Mouse (Mus musculus): Measurements from ENCODE around the gene Rbm8a2. TPM values are rescaled to one million over a fixed set of nuclear protein-coding genes. Genes with fewer than 3 reads are reported as not detected.

The Rbm8a2 gene
- polyA plus RNA-seq, 1 experiment from 2014 or later = 0.54 TPM

DNA sequence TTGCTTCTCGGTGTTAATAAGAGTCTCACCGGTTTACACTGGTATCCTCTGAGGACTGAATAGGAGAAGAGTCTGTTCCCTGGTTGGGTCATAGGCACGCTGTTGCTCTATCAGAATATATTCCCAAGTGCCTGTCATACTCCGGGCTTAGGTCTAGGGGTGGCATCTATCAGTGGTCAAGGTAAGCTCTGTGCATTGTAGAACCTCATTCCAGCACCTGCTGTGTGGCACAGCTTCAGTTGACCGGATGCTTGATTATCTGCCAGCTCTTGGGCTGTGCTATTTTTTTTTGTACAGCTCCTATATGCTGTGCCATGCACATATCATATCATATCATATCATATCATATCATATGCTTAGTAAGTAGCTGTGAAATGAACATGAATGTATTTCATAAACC, 9.5 kb upstream of the Rbm8a2 start:
- Histone ChIP-seq H3K9ac (no peak overlapping the region), H3K4me2 (no peak overlapping the region), H3K36me3 (ENCODE audit: poor library complexity, severe bottlenecking) (no peaks in the 10 kb centered on the region), H3K9me3 (replicated peaks) (no peaks in the 10 kb centered on the region; the same call in 1 of the 2 replicates), H3K27me3 (no peaks in the 10 kb centered on the region), H3K4me3 (no peak overlapping the region), H3K4me1 (no peaks in the 10 kb centered on the region), H3K27ac (no peak overlapping the region)
- 93% methylated on average over 5 of the region's 5 CpGs for WGBS
- ATAC-seq = no peak

- H3K9ac ChIP-seq = no peak overlapping the region
- no peak for ATAC-seq
- no peaks in the 10 kb centered on the region for H3K4me1 ChIP-seq
- WGBS = 51% methylated on average over 5 of the region's 5 CpGs
- H3K27ac ChIP-seq = no peak overlapping the region
- no peak overlapping the region for H3K4me3 ChIP-seq
- H3K27me3 ChIP-seq = no peaks in the 10 kb centered on the region
- H3K36me3 ChIP-seq (ENCODE audit: poor library complexity, severe bottlenecking) = no peaks in the 10 kb centered on the region
- H3K4me2 ChIP-seq = no peak overlapping the region
- H3K9me3 ChIP-seq (replicated peaks) = no peaks in the 10 kb centered on the region
Observed at GRCm38 (mm10) chr1:175970710-175971109, 8.2 kb downstream of the Rbm8a2 start.

GRCm38 (mm10) chr1:175967004-175967745, 11.7 kb downstream of the Rbm8a2 start:
- no peaks in the 10 kb centered on the region for H3K4me1 ChIP-seq
- H3K4me2 ChIP-seq = no peak overlapping the region
- WGBS = 89% methylated on average over 5 of the region's 5 CpGs
- no peak overlapping the region for H3K27ac ChIP-seq
- H3K36me3 ChIP-seq (ENCODE audit: poor library complexity, severe bottlenecking) = no peaks in the 10 kb centered on the region
- no peak overlapping the region for H3K4me3 ChIP-seq
- no peak overlapping the region for H3K9ac ChIP-seq
- no peaks in the 10 kb centered on the region for H3K9me3 ChIP-seq (replicated peaks)
- H3K27me3 ChIP-seq = no peaks in the 10 kb centered on the region
- no peak for ATAC-seq

DNA sequence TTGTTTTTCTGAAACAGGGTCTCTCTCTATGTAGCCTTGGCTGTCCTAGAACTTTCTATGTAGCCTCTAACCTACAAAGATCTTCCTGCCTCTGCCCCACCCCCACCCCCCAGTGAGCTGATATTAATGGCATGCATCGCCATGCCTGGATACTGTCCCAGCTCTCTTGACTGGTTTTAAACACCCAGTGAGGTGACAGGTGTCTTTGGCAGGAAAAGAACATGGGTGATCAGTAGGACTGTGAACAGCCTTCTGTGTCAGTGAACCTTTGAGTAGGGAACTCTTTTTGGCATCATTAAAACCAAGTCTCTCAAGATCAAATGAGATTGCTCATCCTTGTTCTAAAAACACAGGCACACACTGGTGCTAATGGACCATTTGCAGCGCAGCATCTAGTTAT, 17.1 kb downstream of the Rbm8a2 start:
- no peak overlapping the region for H3K9ac ChIP-seq
- no peak for ATAC-seq
- no peak overlapping the region for H3K4me3 ChIP-seq
- H3K4me1 ChIP-seq = no peaks in the 10 kb centered on the region
- no peaks in the 10 kb centered on the region for H3K9me3 ChIP-seq (replicated peaks)
- H3K36me3 ChIP-seq (ENCODE audit: poor library complexity, severe bottlenecking) = no peaks in the 10 kb centered on the region
- no peaks in the 10 kb centered on the region for H3K27me3 ChIP-seq
- WGBS = 89% methylated on average over 2 of the region's 2 CpGs
- H3K4me2 ChIP-seq = no peak overlapping the region
- H3K27ac ChIP-seq = no peak overlapping the region

GRCm38 (mm10) chr1:175950851-175951250, 28.1 kb downstream of the Rbm8a2 start:
- Histone ChIP-seq H3K4me2 (no peak overlapping the region), H3K9ac (no peak overlapping the region), H3K9me3 (replicated peaks) (no peaks in the 10 kb centered on the region), H3K27ac (no peak overlapping the region), H3K4me1 (no peaks in the 10 kb centered on the region), H3K4me3 (no peak overlapping the region), H3K27me3 (no peaks in the 10 kb centered on the region), H3K36me3 (ENCODE audit: poor library complexity, severe bottlenecking) (no peaks in the 10 kb centered on the region)
- 89% methylated on average over 2 of the region's 2 CpGs for WGBS
- no peak for ATAC-seq

GRCm38 (mm10) chr1:175950421-175950820, 28.5 kb downstream of the Rbm8a2 start:
- Histone ChIP-seq H3K4me1 (no peaks in the 10 kb centered on the region), H3K4me3 (no peak overlapping the region), H3K36me3 (ENCODE audit: poor library complexity, severe bottlenecking) (no peaks in the 10 kb centered on the region), H3K27ac (no peak overlapping the region), H3K4me2 (no peak overlapping the region), H3K9me3 (replicated peaks) (no peaks in the 10 kb centered on the region), H3K9ac (no peak overlapping the region), H3K27me3 (no peaks in the 10 kb centered on the region)
- 85% methylated on average over 3 of the region's 3 CpGs for WGBS
- ATAC-seq = no peak

DNA sequence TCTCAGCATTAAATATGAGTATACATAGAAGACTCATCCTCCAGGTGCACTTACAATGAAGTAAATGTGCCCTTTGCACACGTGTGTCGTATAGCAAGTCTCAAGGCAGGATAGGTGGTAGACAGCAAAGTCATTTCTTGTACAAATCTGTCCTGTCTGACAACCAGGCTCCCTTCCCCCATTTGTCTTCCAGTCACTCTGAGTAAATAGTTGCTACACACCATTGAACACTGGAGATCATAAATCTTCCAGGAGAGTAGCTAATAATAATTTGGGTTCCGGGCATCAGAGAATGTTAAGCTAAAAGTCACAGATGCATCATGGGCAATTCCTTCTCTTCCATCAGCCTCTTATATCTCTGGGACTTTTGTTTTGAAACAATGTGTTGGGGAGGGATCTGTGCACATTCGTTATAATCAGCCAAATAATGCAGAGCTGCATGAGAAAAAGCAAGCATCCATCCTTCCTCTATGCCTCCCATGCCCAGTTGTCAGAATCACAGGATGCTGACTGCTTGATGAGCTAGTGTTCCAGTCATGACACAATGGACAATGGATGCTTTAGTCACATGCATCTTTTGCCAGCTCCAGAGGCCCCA, 32.1 kb downstream of the Rbm8a2 start:
- ATAC-seq = no peak
- Histone ChIP-seq H3K27ac (no peak overlapping the region), H3K4me1 (no peaks in the 10 kb centered on the region), H3K36me3 (ENCODE audit: poor library complexity, severe bottlenecking) (no peaks in the 10 kb centered on the region), H3K27me3 (no peaks in the 10 kb centered on the region), H3K9ac (no peak overlapping the region), H3K4me3 (no peak overlapping the region), H3K4me2 (no peak overlapping the region), H3K9me3 (replicated peaks) (no peaks in the 10 kb centered on the region)
- 78% methylated on average over 4 of the region's 4 CpGs for WGBS

DNA sequence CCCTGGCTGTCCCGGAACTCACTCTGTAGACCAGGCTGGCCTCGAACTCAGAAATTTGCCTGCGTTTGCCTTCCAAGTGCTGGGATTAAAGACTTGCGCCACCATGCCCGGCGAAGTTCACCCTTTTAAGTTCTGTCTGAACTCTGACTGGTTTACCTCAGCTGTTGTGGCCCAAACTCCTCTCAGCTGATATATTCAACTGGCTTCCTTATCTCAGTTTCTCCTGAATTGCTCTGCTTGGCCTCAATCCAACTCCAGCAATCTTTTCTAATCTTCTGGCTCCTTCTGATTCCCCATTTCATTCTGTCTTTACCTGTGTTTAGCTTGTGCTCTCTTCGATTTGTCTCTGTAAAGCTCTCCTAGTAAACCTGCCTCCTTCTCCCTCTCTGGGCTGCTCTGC, 35.7 kb downstream of the Rbm8a2 start:
- Histone ChIP-seq H3K4me2 (no peak overlapping the region), H3K4me3 (no peak overlapping the region), H3K9me3 (replicated peaks) (no peaks in the 10 kb centered on the region), H3K4me1 (no peaks in the 10 kb centered on the region), H3K27me3 (no peaks in the 10 kb centered on the region), H3K36me3 (ENCODE audit: poor library complexity, severe bottlenecking) (no peaks in the 10 kb centered on the region), H3K27ac (no peak overlapping the region), H3K9ac (no peak overlapping the region)
- no peak for ATAC-seq
- 95% methylated on average over 7 of the region's 7 CpGs for WGBS

- no peak for ATAC-seq
- Histone ChIP-seq H3K4me2 (no peak overlapping the region), H3K4me3 (no peak overlapping the region), H3K27ac (no peak overlapping the region), H3K36me3 (ENCODE audit: poor library complexity, severe bottlenecking) (no peaks in the 10 kb centered on the region), H3K9ac (no peak overlapping the region), H3K4me1 (no peaks in the 10 kb centered on the region), H3K27me3 (no peaks in the 10 kb centered on the region), H3K9me3 (replicated peaks) (no peaks in the 10 kb centered on the region)
- whole genome bisulfite sequencing = 74% methylated on average over 3 of the region's 3 CpGs
Observed at GRCm38 (mm10) chr1:175938731-175939130, 40.2 kb downstream of the Rbm8a2 start.

GRCm38 (mm10) chr1:175936282-175936737, 42.6 kb downstream of the Rbm8a2 start:
- H3K4me3 ChIP-seq = no peak overlapping the region
- no peaks in the 10 kb centered on the region for H3K4me1 ChIP-seq
- no peak overlapping the region for H3K27ac ChIP-seq
- H3K4me2 ChIP-seq = peak overlapping the region; percentile 50
- WGBS = 10% methylated on average over 11 of the region's 11 CpGs
- no peak overlapping the region for H3K9ac ChIP-seq
- ATAC-seq = peak; percentile 89
- H3K36me3 ChIP-seq (ENCODE audit: poor library complexity, severe bottlenecking) = no peaks in the 10 kb centered on the region
- no peaks in the 10 kb centered on the region for H3K27me3 ChIP-seq
- no peaks in the 10 kb centered on the region for H3K9me3 ChIP-seq (replicated peaks)

GRCm38 (mm10) chr1:175931391-175931790, 47.5 kb downstream of the Rbm8a2 start:
- Histone ChIP-seq H3K36me3 (ENCODE audit: poor library complexity, severe bottlenecking) (no peaks in the 10 kb centered on the region), H3K27me3 (no peaks in the 10 kb centered on the region), H3K9me3 (replicated peaks) (no peaks in the 10 kb centered on the region), H3K4me2 (no peak overlapping the region), H3K4me1 (no peaks in the 10 kb centered on the region), H3K9ac (no peak overlapping the region), H3K27ac (no peak overlapping the region), H3K4me3 (no peak overlapping the region)
- no peak for ATAC-seq
- 94% methylated on average over 5 of the region's 5 CpGs for WGBS

All from forebrain, embryonic 13.5 days (tissue).